In the genomic region with DNA sequence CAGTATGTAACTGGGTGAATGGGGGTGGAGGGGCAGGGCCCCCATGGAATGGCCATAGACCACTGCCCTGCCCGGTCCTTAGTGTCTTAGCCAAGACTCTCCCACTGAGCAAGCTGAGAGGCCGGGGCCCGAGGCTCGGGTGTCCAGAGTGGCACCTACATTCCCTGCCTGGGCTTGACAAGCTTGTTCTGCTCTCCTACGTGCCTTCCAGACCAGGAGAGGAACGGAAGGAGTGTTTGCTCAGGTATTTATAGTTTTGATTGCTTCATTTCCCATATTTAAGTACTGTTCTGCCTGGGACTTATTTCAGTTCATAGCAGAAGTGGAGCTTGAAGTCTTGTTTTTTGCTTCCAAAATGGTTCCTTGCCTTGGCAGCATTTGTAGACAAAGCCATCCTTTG, we compare ENCODE assay signal across 21 mouse cellular contexts.
DNase-seq lines count a peak whose midpoint lies in the region; ATAC-seq and TF ChIP-seq lines count a peak whose summit lies in the region.
"Had no signal": no experiment of that assay in that cellular context is flagged by ENCODE, and none has a peak within 500 bp of the region (broad histone marks: within the 10 kb centered on the region; RNA-seq: fewer than 3 reads in every experiment).

No protein-coding gene starts in this region.

- ATAC-seq in intestine, embryonic 15.5 days, result peak; percentile 44
- no peak for ATAC-seq in intestine, postnatal 0 days
- ATAC-seq: forebrain, postnatal 0 days; Patski had no signal

- no peak overlapping the region for H3K4me3 ChIP-seq in intestine, embryonic 15.5 days (replicated peaks)
- H3K4me3 ChIP-seq in intestine, postnatal 0 days (ENCODE audit: low read depth, low read length), result no peak overlapping the region
- no peak overlapping the region for H3K4me3 ChIP-seq in lung, adult 2 months (replicated peaks; ENCODE audit: extremely low read depth, low read depth, low read length)
- H3K4me3 ChIP-seq in small intestine, adult 2 months (ENCODE audit: low read depth, low read length), result no peak overlapping the region
- H3K4me3 ChIP-seq: forebrain, embryonic 10.5 days; hindbrain, embryonic 12.5 days; liver, embryonic 13.5 days had no signal

- peak overlapping the region; percentile 11; the same call in 1 of the 2 replicates for H3K27ac ChIP-seq in intestine, embryonic 15.5 days
- H3K27ac ChIP-seq in intestine, postnatal 0 days (ENCODE audit: low read depth, low read length), result no peak overlapping the region
- peak overlapping the region; percentile 3; the same call in 1 of the 2 replicates for H3K27ac ChIP-seq in small intestine, adult 2 months (ENCODE audit: insufficient read depth, low read depth, low read length)
- H3K27ac ChIP-seq: forebrain, embryonic 10.5 days; hindbrain, embryonic 12.5 days; liver, embryonic 13.5 days had no signal

- WGBS in intestine, embryonic 15.5 days, result 55% methylated on average over 6 of the region's 6 CpGs
- WGBS in intestine, postnatal 0 days, result 50% methylated on average over 6 of the region's 6 CpGs
- 65% methylated on average over 6 of the region's 6 CpGs for WGBS in lung, adult 2 months
- WGBS in small intestine, adult 2 months, result 79% methylated on average over 6 of the region's 6 CpGs

- H3K27me3 ChIP-seq in intestine, embryonic 15.5 days (replicated peaks), result no peaks in the 10 kb centered on the region
- no peaks in the 10 kb centered on the region for H3K27me3 ChIP-seq in intestine, postnatal 0 days (replicated peaks; ENCODE audit: control insufficient read depth, insufficient read depth, low read length)
- no peaks in the 10 kb centered on the region for H3K27me3 ChIP-seq in small intestine, adult 2 months (ENCODE audit: control insufficient read depth, insufficient read depth, low read length)
- H3K27me3 ChIP-seq: CH12.LX; hindbrain, embryonic 12.5 days; liver, embryonic 13.5 days; Patski had no signal

- peak; percentile 15; the same call in 1 of the 2 replicates for TF ChIP-seq POLR2A in lung, adult 2 months (IDR thresholded peaks at IDR 0.05; ENCODE audit: borderline replicate concordance, extremely low read depth, low read depth, low read length)
- no peak for TF ChIP-seq POLR2A in small intestine, adult 2 months (IDR thresholded peaks at IDR 0.05; ENCODE audit: low read depth, low read length)

- H3K36me3 ChIP-seq in intestine, embryonic 15.5 days, result no peaks in the 10 kb centered on the region
- H3K36me3 ChIP-seq in intestine, postnatal 0 days (ENCODE audit: control insufficient read depth, insufficient read depth), result no peaks in the 10 kb centered on the region
- 0 out of 2 replicates have a peak, but pooled peaks cover 2% of the 10 kb centered on the region for H3K36me3 ChIP-seq in small intestine, adult 2 months (ENCODE audit: control insufficient read depth, insufficient read depth, low read length)
- H3K36me3 ChIP-seq: forebrain, embryonic 10.5 days; G1E; hindbrain, embryonic 12.5 days; liver, embryonic 13.5 days had no signal

- H3K9ac ChIP-seq in intestine, embryonic 15.5 days, result no peak overlapping the region
- no peak overlapping the region for H3K9ac ChIP-seq in intestine, postnatal 0 days (ENCODE audit: low read depth, low read length)
- H3K9ac ChIP-seq: forebrain, postnatal 0 days; hindbrain, embryonic 12.5 days; liver, embryonic 13.5 days had no signal

- no peak for TF ChIP-seq CTCF in intestine, postnatal 0 days (IDR thresholded peaks at IDR 0.05; ENCODE audit: low read depth)
- no peak for TF ChIP-seq CTCF in lung, adult 2 months (IDR thresholded peaks at IDR 0.05; ENCODE audit: insufficient read depth, low read length)
- no peak for TF ChIP-seq CTCF in small intestine, adult 2 months (IDR thresholded peaks at IDR 0.05; ENCODE audit: extremely low read depth, insufficient read length, insufficient replicate concordance, low read depth, low read length)

- DNase-seq in lung, adult 2 months, result no peak
- DNase-seq in lung, postnatal 10 days, result peak; percentile 41
- no peak for DNase-seq in cerebellum, postnatal 36 days
- no peak for DNase-seq in thymus, postnatal 10 days (ENCODE audit: low spot score in 2 of 2)
- DNase-seq: adrenal gland, postnatal 36 days; B cell, adult 2 months; cerebellum, adult 9-11 months; forebrain, postnatal 0 days; heart, postnatal 10 days; liver, embryonic 13.5 days; thymus, postnatal 25 days had no signal

- H3K4me2 ChIP-seq in intestine, embryonic 15.5 days (replicated peaks), result no peak overlapping the region
- H3K4me2 ChIP-seq in intestine, postnatal 0 days (replicated peaks; ENCODE audit: low read depth), result no peak overlapping the region
- H3K4me2 ChIP-seq: heart, embryonic 11.5 days; hindbrain, embryonic 12.5 days; liver, embryonic 13.5 days; midbrain, embryonic 11.5 days had no signal

- H3K9me3 ChIP-seq in intestine, embryonic 15.5 days, result no peaks in the 10 kb centered on the region
- no peaks in the 10 kb centered on the region for H3K9me3 ChIP-seq in intestine, postnatal 0 days (ENCODE audit: control insufficient read depth)
- H3K9me3 ChIP-seq: forebrain, embryonic 10.5 days; G1E; hindbrain, embryonic 12.5 days; liver, embryonic 13.5 days had no signal

- H3K4me1 ChIP-seq in intestine, embryonic 15.5 days (replicated peaks), result 0 out of 2 replicates have a peak, but pooled peaks cover 14% of the 10 kb centered on the region
- H3K4me1 ChIP-seq in intestine, postnatal 0 days (replicated peaks; ENCODE audit: control insufficient read depth, insufficient read depth, low read length), result peaks cover 13% of the 10 kb centered on the region
- H3K4me1 ChIP-seq in lung, adult 2 months (ENCODE audit: control insufficient read depth, insufficient read depth, low read length), result peaks cover 10% of the 10 kb centered on the region; the same call in 1 of the 2 replicates
- H3K4me1 ChIP-seq in small intestine, adult 2 months (ENCODE audit: control insufficient read depth, insufficient read depth, insufficient read length, low read length), result peaks cover 20% of the 10 kb centered on the region; the same call in 1 of the 2 replicates
- H3K4me1 ChIP-seq: forebrain, embryonic 10.5 days; hindbrain, embryonic 12.5 days; liver, embryonic 13.5 days had no signal
